Mouse (Mus musculus) lung, postnatal 0 days (tissue): Measurements from ENCODE around the gene Phactr1.

Experiments used
- CTCF ChIP-seq: IDR thresholded peaks from 2 replicates; pipeline ENCODE4 v1.5.1; 2016; ENCODE audit warnings: antibody characterized with exemption, mild to moderate bottlenecking
- EP300 ChIP-seq: IDR thresholded peaks from 2 replicates; pipeline ENCODE4 v1.6.1; 2016; ENCODE audit warnings: antibody characterized with exemption, mild to moderate bottlenecking, control low read depth

- TF ChIP-seq EP300, result no peak
- TF ChIP-seq CTCF, result no peak
Observed at GRCm38 (mm10) chr13:43187736-43188135, 507.3 kb downstream of the Phactr1 start.
